Mouse (Mus musculus) fibroblast of lung, adult 2 months (primary cell): ENCODE data around the gene Psmd14.

ENCODE experiments used
- DNase-seq: peaks from one replicate; pipeline ENCODE4 v3.0.0-alpha.2; 2011; ENCODE audit warnings: low read depth

The Psmd14 gene

GRCm38 (mm10) chr2:61760044-61760443 lies 48.5 kb downstream of the Psmd14 start:
- no peak for DNase-seq

DNA sequence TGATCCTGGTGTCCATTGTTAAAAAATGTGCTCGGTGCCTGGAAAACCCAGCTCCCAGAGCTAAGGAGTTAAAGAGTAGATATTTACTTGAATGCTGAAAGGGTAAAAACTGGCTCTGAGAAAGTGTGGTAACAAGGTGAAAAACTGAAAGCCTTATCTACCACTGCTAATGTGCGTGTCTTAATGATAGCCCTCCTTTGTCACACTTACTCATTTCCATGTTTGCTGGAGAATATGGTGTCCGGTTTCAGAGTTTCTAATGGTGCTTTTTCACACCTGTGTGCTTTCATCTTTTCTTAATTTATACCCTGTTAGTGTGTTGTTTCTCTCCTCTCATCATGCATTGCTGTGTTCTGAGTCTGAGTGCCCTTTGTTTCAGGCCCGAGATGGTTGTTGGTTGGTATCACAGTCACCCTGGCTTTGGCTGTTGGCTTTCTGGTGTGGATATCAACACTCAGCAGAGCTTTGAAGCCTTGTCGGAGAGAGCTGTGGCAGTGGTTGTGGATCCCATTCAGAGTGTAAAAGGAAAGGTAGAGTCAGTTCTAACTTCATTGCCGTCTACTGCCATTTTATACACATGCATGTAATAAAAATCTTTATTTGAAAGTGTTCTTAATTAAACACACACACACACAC lies 53.1 kb downstream of the Psmd14 start:
- DNase-seq: no peak

- DNase-seq: no peak
These were observed 54.0 kb downstream of the Psmd14 start for GRCm38 (mm10) chr2:61765526-61765925.

DNA sequence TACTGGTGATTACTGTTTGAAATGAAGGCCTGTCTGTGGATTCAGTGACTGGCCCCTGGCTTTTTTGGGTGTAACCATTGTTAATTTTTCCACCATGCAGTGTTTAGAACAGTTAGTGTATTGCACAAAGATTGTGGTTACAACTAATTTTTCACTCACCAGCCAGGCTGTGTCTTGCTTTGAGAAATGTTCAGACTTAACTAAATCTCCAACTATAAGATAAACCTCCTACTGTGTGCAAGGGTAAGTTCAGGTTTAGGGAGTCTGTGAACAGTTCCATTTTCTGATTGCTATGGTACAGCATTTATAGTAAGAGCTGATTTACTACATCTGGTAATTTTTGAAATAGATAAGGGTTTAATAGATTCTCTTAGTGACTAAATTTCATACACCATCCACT lies 69.3 kb downstream of the Psmd14 start:
- no peak for DNase-seq

- no peak for DNase-seq
These were observed 83.5 kb downstream of the Psmd14 start for GRCm38 (mm10) chr2:61794960-61795359.

DNA sequence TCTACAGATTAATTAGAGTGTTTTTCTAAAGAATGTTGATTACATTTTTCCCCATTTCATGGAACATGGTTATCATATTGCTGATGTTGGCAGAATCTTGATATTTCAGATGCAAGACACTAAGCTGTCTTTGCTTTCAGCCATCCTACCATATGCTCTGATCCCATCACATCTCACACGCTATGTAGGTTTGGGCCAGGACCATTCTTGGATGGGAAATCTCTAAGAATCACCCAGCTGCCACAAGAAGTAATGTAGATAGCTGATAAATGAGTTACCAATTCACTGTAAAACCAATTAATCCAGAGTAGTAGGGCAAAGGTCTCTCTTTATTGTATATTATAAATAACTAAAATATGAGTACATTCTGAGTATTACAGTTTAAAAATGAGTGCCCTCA lies 86.6 kb downstream of the Psmd14 start:
- DNase-seq: no peak

DNA sequence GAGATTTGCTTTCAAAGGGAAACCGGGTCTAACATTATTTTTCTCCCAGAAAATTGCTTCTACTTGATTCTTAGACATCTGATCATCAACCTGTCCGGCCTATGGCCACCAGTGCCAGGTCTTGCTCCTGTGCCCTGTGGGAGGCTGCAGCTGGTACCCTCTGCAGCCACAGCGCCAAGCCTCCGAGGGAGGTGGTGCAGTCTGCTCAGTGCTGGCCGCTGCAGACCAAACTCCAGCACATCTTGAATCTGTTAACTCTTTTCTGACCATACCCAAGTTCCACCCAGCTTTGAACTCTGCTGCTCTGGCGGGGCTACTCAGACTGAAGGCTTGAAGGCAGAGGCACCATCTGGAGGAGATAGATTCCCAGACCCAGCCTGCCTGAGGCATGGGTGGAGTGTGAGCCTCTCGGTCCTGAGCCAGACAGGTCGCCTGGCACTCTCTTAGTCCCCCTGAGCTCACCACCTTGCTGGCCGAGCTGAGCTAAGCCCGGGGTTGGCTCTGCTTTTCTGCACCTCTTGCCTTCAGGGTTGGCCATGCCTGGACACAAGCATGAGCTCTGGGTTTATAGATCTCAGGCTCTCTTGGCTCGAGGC lies 91.3 kb downstream of the Psmd14 start, which contains the start of gene Tbr1:
TSS of gene Tbr1 (plus strand) at position 275 of the 596 bp plus-strand sequence.
- no peak for DNase-seq

GRCm38 (mm10) chr2:61803443-61804367 lies 92.2 kb downstream of the Psmd14 start:
- DNase-seq: no peak

DNA sequence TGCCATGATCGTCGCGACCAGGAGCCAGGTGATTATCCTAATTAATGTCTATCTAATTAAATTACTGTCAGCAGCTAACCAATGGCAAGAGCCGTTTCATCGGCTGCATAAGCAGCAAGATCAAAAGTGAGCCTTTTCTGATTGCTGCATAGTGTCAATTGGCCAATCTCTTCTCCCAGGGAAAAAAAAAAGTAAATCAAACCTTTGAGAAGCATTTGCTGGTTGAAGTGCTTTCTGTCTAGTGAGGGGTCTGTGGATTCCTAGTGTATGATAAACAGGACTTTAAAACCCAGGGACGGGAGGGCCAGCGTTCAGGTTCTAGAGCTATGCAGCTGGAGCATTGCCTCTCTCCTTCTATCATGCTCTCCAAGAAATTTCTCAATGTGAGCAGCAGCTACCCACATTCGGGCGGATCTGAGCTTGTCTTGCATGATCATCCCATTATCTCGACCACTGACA lies 92.9 kb downstream of the Psmd14 start:
- DNase-seq: no peak

DNA sequence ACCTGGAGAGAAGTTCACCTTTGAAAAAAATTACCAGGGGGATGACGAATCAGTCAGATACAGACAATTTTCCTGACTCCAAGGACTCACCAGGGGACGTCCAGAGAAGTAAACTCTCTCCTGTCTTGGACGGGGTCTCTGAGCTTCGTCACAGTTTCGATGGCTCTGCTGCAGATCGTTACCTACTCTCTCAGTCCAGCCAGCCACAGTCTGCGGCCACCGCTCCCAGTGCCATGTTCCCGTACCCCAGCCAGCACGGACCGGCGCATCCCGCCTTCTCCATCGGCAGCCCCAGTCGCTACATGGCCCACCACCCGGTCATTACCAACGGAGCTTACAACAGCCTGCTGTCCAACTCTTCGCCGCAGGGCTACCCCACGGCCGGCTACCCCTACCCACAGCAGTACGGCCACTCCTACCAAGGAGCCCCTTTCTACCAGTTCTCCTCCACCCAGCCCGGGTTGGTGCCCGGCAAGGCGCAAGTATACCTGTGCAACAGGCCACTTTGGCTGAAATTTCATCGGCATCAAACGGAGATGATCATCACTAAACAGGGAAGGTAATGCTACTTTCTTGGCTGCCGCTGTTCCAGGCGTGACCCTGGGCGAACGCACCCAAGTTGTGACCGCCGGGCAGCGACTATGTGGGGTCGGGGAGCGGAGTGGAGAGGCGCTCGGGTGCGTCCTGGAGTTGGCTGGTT lies 93.5 kb downstream of the Psmd14 start:
- DNase-seq: no peak

DNA sequence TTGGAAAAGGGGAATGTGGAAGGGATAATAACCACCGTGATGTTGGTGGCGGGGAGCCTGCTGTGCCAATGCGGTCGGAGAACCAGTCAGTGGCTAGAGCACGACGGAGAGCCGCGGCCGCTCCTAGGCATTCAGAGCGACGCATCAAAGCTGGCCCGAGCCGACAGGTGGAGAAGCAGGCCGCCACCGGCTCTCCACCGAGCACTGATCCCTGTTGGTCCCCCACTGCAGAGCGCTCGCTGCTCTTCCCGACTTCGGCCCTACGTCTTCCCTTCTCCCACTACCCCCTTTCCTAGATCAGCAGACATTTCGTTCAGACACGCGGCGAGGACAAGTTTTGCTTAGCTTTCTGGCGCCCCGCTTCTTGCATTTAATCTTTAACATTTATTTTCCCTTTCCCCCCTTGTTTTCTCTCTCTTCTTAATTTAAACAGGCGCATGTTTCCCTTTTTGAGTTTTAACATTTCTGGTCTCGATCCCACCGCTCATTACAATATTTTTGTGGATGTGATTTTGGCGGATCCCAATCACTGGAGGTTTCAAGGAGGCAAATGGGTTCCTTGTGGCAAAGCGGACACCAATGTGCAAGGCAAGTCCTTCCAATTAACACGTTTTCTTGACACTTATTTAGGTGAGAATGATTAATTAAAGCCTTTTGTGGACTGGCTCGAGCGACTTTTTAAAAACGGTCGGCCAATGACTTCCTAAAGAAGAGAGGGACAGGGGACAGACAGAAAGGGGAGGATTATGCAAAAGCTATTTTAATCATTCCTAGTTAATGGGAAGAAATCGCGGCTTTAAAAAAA lies 94.2 kb downstream of the Psmd14 start:
- no peak for DNase-seq

DNA sequence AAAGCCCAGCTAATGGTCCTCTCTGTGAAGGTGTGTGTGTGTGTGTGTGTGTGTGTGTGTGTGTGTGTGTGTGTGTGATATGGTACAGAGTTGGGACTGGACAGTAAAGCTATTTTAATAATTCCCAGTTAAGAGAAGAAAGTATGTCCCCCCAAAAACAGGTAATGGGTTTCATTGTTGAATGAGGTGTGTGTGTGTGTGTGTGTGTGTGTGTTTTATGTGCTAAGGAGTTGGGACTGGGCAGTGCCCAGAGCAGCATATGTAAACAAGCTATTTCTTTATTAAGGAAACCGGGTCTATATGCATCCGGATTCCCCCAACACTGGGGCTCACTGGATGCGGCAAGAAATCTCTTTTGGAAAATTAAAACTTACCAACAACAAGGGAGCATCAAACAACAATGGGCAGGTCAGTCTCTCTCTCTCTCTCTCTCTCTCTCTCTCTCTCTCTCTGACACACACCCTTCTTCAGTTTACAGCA lies 94.9 kb downstream of the Psmd14 start:
- DNase-seq: no peak

DNA sequence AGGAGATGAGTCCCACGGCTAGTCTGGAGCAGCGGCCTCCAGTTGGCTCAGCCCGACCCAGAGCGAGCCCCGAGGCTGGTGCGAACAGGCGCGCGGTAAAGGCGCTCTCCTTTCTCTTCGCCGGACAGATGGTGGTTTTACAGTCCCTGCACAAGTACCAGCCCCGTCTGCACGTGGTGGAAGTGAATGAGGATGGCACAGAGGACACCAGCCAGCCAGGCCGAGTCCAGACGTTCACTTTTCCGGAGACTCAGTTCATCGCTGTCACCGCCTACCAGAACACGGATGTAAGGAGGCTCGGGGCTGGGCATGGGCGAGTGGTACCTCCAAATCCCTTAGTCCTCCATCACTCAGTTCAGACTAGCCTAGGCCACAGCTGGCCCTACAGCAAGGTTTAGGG lies 95.7 kb downstream of the Psmd14 start:
- DNase-seq: no peak

- no peak for DNase-seq
These were observed 96.3 kb downstream of the Psmd14 start for GRCm38 (mm10) chr2:61807781-61808180.

GRCm38 (mm10) chr2:61808776-61809175 lies 97.3 kb downstream of the Psmd14 start:
- no peak for DNase-seq

DNA sequence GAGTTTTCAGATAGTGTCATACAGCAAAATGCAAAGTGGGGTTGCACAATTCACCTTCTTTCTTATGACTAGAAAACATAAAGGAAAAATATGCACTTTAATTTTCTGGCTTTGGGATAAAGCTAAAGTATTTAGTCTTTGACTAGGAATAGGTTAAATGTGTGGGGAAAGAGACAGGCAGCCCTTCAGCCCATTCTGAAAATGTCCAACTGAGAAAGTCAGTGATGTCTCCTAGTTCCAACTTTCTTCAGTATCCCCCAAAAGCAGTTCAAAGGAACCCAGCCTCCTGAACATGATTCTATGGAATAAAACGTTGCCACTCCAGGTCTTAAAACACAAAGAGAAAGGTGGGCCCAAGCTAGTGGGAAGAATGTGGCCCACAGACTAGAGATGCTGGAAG lies 97.9 kb downstream of the Psmd14 start:
- DNase-seq: no peak

DNA sequence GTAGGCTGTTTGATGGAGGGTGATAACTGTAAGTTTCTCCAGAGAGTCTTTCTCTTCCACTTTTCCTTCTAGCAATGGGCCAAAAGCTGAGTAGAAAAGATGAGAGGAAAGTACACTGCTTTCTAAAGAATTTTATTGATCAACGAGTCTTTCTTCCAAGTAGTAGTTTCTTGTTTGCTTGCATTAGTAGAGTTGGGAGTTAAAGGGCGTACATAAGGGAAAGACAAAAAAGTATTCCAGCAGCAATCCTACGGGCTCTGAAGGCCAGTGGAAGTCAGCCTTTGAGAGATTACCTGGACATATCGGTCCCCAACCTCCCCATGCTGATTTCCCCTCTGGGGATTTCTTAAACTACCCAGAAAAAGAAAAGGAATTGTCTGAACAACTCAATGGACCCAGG lies 99.3 kb downstream of the Psmd14 start:
- DNase-seq: no peak

- DNase-seq: no peak
These were observed 99.6 kb downstream of the Psmd14 start for GRCm38 (mm10) chr2:61811163-61811506.

GRCm38 (mm10) chr2:61811507-61812421 lies 100.3 kb downstream of the Psmd14 start:
- no peak for DNase-seq

GRCm38 (mm10) chr2:61812536-61812935 lies 101.0 kb downstream of the Psmd14 start:
- no peak for DNase-seq
